Comparison of ENCODE assay signal across 15 mouse cellular contexts in genomic region chr5:106785065-106785464, GRCm38 (mm10).
A peak's percentile ranks its signal among the peaks of the same experiment; 100 is the strongest.
DNase-seq lines count a peak whose midpoint lies in the region; ATAC-seq and TF ChIP-seq lines count a peak whose summit lies in the region.
"Had no signal": no experiment of that assay in that cellular context is flagged by ENCODE, and none has a peak within 500 bp of the region (broad histone marks: within the 10 kb centered on the region; RNA-seq: fewer than 3 reads in every experiment).

No protein-coding gene starts in this region.

- DNase-seq in embryo, embryonic 10 days (ENCODE audit: low spot score) = peak; percentile 47
- no peak for DNase-seq in embryo, embryonic 11 days
- peak; percentile 10 to 14 for DNase-seq in thymus, adult 18-20 months
- DNase-seq in thymus, postnatal 10 days (ENCODE audit: low spot score in 2 of 2) = no peak
- DNase-seq in thymus, postnatal 4 days = peak; percentile 37
- DNase-seq: cerebellum, postnatal 25 days; gastrocnemius, postnatal 14 days; kidney, adult 11 months had no signal

- no peak overlapping the region for H3K27ac ChIP-seq in intestine, postnatal 0 days (ENCODE audit: low read depth, low read length)
- H3K27ac ChIP-seq in intestine, embryonic 16.5 days (ENCODE audit: low read length) = no peak overlapping the region
- H3K27ac ChIP-seq: midbrain, embryonic 13.5 days; neural tube, embryonic 13.5 days had no signal

- no peaks in the 10 kb centered on the region for H3K9me3 ChIP-seq in intestine, postnatal 0 days (ENCODE audit: control insufficient read depth)
- no peaks in the 10 kb centered on the region for H3K9me3 ChIP-seq in intestine, embryonic 16.5 days (ENCODE audit: control insufficient read depth, low read length)
- H3K9me3 ChIP-seq: G1E; midbrain, embryonic 13.5 days; neural tube, embryonic 13.5 days had no signal

- no peak for ATAC-seq in intestine, postnatal 0 days
- no peak for ATAC-seq in intestine, embryonic 16.5 days
- ATAC-seq in granulocyte monocyte progenitor cell, adult 5-6 weeks (replicated peaks; ENCODE audit: poor library complexity, severe bottlenecking) = no peak
- ATAC-seq: midbrain, embryonic 13.5 days had no signal

- H3K4me1 ChIP-seq in intestine, postnatal 0 days (replicated peaks; ENCODE audit: control insufficient read depth, insufficient read depth, low read length) = no peaks in the 10 kb centered on the region
- H3K4me1 ChIP-seq in intestine, embryonic 16.5 days (ENCODE audit: control insufficient read depth, insufficient read depth, low read length) = 0 out of 2 replicates have a peak, but pooled peaks cover 6% of the 10 kb centered on the region

- H3K4me3 ChIP-seq in intestine, postnatal 0 days (ENCODE audit: low read depth, low read length) = no peak overlapping the region
- H3K4me3 ChIP-seq in intestine, embryonic 16.5 days (ENCODE audit: low read length) = no peak overlapping the region
- H3K4me3 ChIP-seq: midbrain, embryonic 13.5 days had no signal

- TF ChIP-seq CTCF in intestine, postnatal 0 days (IDR thresholded peaks at IDR 0.05; ENCODE audit: low read depth) = peak; percentile 21; the same call in 1 of the 2 replicates

- no peaks in the 10 kb centered on the region for H3K36me3 ChIP-seq in intestine, postnatal 0 days (ENCODE audit: control insufficient read depth, insufficient read depth)
- no peaks in the 10 kb centered on the region for H3K36me3 ChIP-seq in intestine, embryonic 16.5 days (ENCODE audit: control insufficient read depth, insufficient read depth, low read length)
- H3K36me3 ChIP-seq: forebrain, embryonic 10.5 days; G1E; midbrain, embryonic 13.5 days; neural tube, embryonic 13.5 days had no signal

- H3K27me3 ChIP-seq in intestine, postnatal 0 days (replicated peaks; ENCODE audit: control insufficient read depth, insufficient read depth, low read length) = no peaks in the 10 kb centered on the region
- H3K27me3 ChIP-seq in intestine, embryonic 16.5 days (replicated peaks; ENCODE audit: control insufficient read depth, insufficient read depth, low read length) = no peaks in the 10 kb centered on the region
- H3K27me3 ChIP-seq: midbrain, embryonic 13.5 days; neural tube, embryonic 13.5 days had no signal

- H3K4me2 ChIP-seq in intestine, postnatal 0 days (replicated peaks; ENCODE audit: low read depth) = no peak overlapping the region
- no peak overlapping the region for H3K4me2 ChIP-seq in intestine, embryonic 16.5 days (ENCODE audit: low read depth, low read length)

- H3K9ac ChIP-seq in intestine, postnatal 0 days (ENCODE audit: low read depth, low read length) = no peak overlapping the region
- H3K9ac ChIP-seq in intestine, embryonic 16.5 days (ENCODE audit: low read depth, low read length) = no peak overlapping the region

- 87% methylated on average over 2 of the region's 2 CpGs for WGBS in intestine, postnatal 0 days
- 91% methylated on average over 2 of the region's 2 CpGs for WGBS in intestine, embryonic 16.5 days

Comparison
In these comparisons a context has a peak if more than half of its experiments do, and no peak if none do; other contexts are left out.
1. DNase-seq: peak in embryo, embryonic 10 days (single experiment), thymus, adult 18-20 months (2 of 2) and thymus, postnatal 4 days (single experiment); none in embryo, embryonic 11 days (single experiment) and thymus, postnatal 10 days (0 of 2).